Mouse (Mus musculus): ENCODE measurements at regions not wholly inside any gene's neighbourhood (a gene's known extent, or its start where the extent isn't known, plus 50 kb on each side); places are given as distances from the start of the nearest gene placed in this dataset.
"Not testable (repeated sequence)": the region's sequence is repeated elsewhere in the genome, so short reads cannot be mapped to it uniquely, and the experiment has no call there.

DNA sequence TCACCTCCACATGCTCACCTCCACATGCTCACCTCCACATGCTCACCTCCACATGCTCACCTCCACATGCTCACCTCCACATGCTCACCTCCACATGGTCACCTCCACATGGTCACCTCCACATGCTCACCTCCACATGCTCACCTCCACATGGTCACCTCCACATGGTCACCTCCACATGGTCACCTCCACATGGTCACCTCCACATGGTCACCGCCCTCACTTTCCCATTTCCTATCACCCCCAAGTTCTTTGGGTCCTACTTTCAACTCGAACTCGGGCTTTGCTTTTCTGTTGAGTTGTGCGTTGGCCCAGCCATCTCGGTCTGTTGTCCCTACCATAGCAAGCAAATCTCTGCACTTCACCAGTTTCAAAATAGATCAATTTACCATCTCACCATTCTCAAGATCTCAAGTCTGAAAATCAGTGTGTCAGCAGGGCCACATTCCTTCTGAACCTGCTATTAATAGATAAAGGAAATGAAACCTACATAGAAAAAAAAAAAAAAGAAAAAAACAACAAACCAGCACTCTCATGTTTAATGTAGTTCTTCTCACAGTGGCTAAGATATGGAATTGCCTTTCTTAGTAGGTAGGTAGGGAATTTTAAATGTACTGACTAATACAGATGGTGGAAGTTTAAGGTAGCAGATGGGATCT lies 724.0 kb upstream of the 4930452B06Rik start:
- intact Hi-C loops (cut with DNase I): loop anchor here (5.0 to 10.0 kb wide), 2 partner anchors 455 to 1033 kb away; no protein-coding TSS in a partner anchor
- not testable (repeated sequence) for DNase-seq (ENCODE audit: low spot score)

- no peak for DNase-seq (ENCODE audit: low spot score)
- intact Hi-C loops (cut with DNase I): no loop called here
These were observed 723.1 kb upstream of the 4930452B06Rik start for GRCm38 (mm10) chr14:9389180-9389579.
